Mouse (Mus musculus) forebrain, postnatal 0 days (tissue): ENCODE results near the gene Srms. TPM values are rescaled to one million over a fixed set of nuclear protein-coding genes. Genes with fewer than 3 reads are reported as not detected.

ENCODE experiments used
- ATAC-seq: fragments of 200-750 bp; cut with Nextera tagmentation; 2 replicates; pipeline ENCODE4 v1.8.0; 2017; ENCODE audit warnings: mild to moderate bottlenecking, moderate library complexity
- DNase-seq: peaks from one replicate; pipeline ENCODE4 v3.0.0-alpha.2; 2015
- H3K27ac ChIP-seq: fragments of 300-500 bp; sonication (generic); 2 replicates; pipeline ENCODE4 v1.5.1; 2014; ENCODE audit warnings: low read depth, mild to moderate bottlenecking, antibody characterized with exemption, low read length, moderate library complexity, mixed read lengths
- H3K27me3 ChIP-seq: fragments of 300-500 bp; sonication (generic); 2 replicates; pipeline ENCODE4 v1.6.1; 2014; ENCODE audit warnings: mild to moderate bottlenecking, low read length, mixed read lengths; ENCODE audit not compliant: insufficient read depth
- H3K36me3 ChIP-seq: fragments of 300-500 bp; sonication (generic); 2 replicates; pipeline ENCODE4 v1.6.1; 2014; ENCODE audit warnings: mild to moderate bottlenecking, moderate library complexity; ENCODE audit not compliant: insufficient read depth
- H3K4me1 ChIP-seq: fragments of 300-500 bp; sonication (generic); 2 replicates; pipeline ENCODE4 v1.6.1; 2014; ENCODE audit warnings: antibody characterized with exemption; ENCODE audit not compliant: insufficient read depth
- H3K4me2 ChIP-seq: fragments of 300-500 bp; sonication (generic); 2 replicates; pipeline ENCODE4 v1.6.1; 2014; ENCODE audit warnings: low read depth, mild to moderate bottlenecking, moderate library complexity
- H3K4me3 ChIP-seq: fragments of 300-500 bp; sonication (generic); 2 replicates; pipeline ENCODE4 v1.5.1; 2014; ENCODE audit warnings: low read depth, low read length, mixed read lengths
- H3K9ac ChIP-seq: fragments of 300-500 bp; sonication (generic); 2 replicates; pipeline ENCODE4 v1.6.1; 2014; ENCODE audit warnings: mild to moderate bottlenecking
- H3K9me3 ChIP-seq: fragments of 300-500 bp; sonication (generic); 2 replicates; pipeline ENCODE4 v1.6.1; 2016; ENCODE audit warnings: low read length
- CTCF ChIP-seq: sonication (generic); IDR thresholded peaks from 2 replicates; pipeline ENCODE4 v1.5.1; 2016; ENCODE audit warnings: antibody characterized with exemption, control low read depth, low read depth
- WGBS: fragments of 180-500 bp; shearing (Covaris S2); extraction: QIAGEN DNeasy Blood & Tissue Kit; methylation state at CpG from one replicate; pipeline ENCODE4 v1.1.7; 2014; 5-methylcytosine and 5-hydroxymethylcytosine counted together
- polyA plus RNA-seq: library from polyadenylated mRNA; unstranded; fragments of >200 nt; fragmentation: Nextera tagmentation; extraction: Ambion mirVana; gene quantifications from 2 replicates; pipeline ENCODE4 v1.2.1, GENCODE M21; 2015
- total RNA-seq: library from RNA; depleted of rRNA; stranded (reverse); fragments of >200 nt; gene quantifications from 2 replicates; pipeline ENCODE4 v1.2.3, GENCODE M21; 2014; rRNA removed

The Srms gene
- total and polyA plus RNA-seq, 2 experiments from 2014 or later: 0.10 to 0.43 TPM

DNA sequence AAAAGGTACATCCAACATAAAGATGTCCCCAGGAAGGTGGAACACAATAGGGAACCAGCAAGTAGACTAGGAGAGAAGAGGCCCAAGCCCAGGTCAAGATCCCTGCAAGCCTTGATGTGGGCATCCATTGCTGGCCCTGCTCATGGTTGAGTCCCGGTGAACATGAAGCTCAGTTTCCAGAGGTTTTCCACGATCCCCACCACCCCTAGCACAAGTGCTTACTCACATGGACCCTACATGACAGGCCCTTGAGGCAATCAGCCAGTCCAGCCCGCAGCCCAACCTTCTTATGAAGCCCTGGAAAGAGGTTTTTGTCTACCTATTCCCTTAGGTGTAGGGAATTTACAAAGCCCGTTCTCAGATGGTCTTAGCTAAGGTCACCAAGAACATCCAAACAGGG is 55.8 kb downstream of the Srms start:
- no peak for ATAC-seq
- H3K4me2 ChIP-seq: peak overlapping the region; percentile 81
- 80% methylated on average over 4 of the region's 4 CpGs for WGBS
- no peaks in the 10 kb centered on the region for H3K9me3 ChIP-seq
- DNase-seq: no peak
- peak overlapping the region; percentile 51 for H3K4me3 ChIP-seq
- H3K27me3 ChIP-seq: no peaks in the 10 kb centered on the region
- H3K4me1 ChIP-seq: peaks cover 48% of the 10 kb centered on the region
- H3K9ac ChIP-seq: peak overlapping the region; percentile 76
- peaks cover 7% of the 10 kb centered on the region for H3K36me3 ChIP-seq
- no peak for TF ChIP-seq CTCF
- peak overlapping the region; percentile 83 for H3K27ac ChIP-seq

DNA sequence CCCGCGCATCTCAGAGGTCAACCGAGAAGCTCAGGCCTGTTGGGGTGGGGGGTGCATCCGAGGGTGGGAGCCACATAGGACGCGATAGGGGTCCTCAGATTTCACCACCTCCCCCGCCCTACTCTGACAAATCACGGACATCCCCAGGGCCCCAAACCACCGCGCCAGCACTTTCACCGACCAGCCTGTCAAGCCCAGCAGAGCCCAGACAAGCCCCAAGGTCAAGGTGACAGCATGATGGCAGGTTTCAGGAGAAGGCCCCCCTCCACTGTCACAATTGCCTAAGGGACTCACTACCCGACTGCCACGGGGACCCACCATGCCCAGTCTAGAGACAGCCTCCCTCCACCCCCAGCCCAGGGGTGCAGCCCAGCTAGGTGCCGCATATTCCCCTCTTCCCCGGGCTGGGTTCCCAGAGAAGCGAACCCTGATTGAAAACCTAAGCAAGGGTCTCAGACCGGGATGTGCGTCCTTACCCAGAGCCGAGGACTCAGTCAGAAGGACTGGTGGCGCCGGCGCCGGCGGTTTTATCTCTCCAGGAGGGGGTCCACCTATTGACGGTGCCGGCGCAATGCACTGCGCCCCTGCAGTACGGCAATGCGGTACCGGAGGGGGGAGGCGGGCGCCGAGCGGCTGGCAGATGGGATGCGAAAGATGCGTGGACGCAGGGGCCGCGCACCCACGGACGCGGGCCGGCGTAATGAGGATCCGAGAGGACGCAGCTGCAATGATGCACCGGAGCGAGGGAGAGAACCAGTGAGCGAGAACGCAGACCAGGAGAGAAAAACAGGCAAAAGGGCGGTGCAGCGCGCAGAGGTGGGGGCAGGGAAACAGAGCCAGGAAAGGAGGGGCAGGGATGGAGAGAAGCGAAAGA is 56.5 kb downstream of the Srms start, which contains the start of gene Eef1a2:
Gene Eef1a2 (minus strand): TSS at position 767 of the 874 bp plus-strand sequence.
- H3K4me3 ChIP-seq: peak within 1 kb of the TSS; percentile 51
- peaks cover 48% of the 10 kb centered on the region for H3K4me1 ChIP-seq
- H3K4me2 ChIP-seq: peak within 1 kb of the TSS; percentile 81
- H3K27me3 ChIP-seq: no peaks in the 10 kb centered on the region
- H3K9ac ChIP-seq: peak within 1 kb of the TSS; percentile 76
- no peaks in the 10 kb centered on the region for H3K9me3 ChIP-seq
- WGBS: 3% methylated on average over 55 of the region's 55 CpGs
- H3K27ac ChIP-seq: peak within 1 kb of the TSS; percentile 83
- DNase-seq (peak; percentile 87), ATAC-seq (peak; percentile 80)
- peak; percentile 76 for TF ChIP-seq CTCF
- H3K36me3 ChIP-seq: peaks cover 7% of the 10 kb centered on the region

DNA sequence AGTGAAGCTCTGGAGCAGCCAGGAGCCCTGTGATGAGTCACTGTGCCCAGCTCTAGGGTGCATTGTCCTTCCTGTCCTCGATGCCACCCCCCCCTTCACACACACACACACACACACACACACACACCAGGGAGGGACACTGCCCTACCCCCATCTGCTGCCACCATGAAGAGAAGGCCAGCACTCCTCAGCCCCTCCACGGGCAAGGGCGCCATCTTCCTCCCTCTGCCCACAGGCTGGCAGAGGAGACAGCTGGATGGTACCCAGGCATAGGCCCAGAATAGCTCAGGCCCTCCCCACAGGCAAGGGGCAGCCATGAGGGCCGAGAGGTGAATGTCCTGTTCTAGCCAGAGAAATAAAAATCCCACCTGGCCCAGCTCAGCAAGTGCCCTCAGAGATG is 57.2 kb downstream of the Srms start:
- DNase-seq: no peak
- H3K27ac ChIP-seq: peak overlapping the region; percentile 83
- no peak for ATAC-seq

More for the DNA sequence above, 57.2 kb downstream of the Srms start:
- TF ChIP-seq CTCF: no peak
- peaks cover 48% of the 10 kb centered on the region for H3K4me1 ChIP-seq
- no peaks in the 10 kb centered on the region for H3K27me3 ChIP-seq
- peak overlapping the region; percentile 81 for H3K4me2 ChIP-seq
- H3K4me3 ChIP-seq: peak overlapping the region; percentile 51
- peaks cover 7% of the 10 kb centered on the region for H3K36me3 ChIP-seq
- peak overlapping the region; percentile 76 for H3K9ac ChIP-seq
- no peaks in the 10 kb centered on the region for H3K9me3 ChIP-seq
- 62% methylated on average over 4 of the region's 4 CpGs for WGBS

Other genes with a start within 250 kb of the Srms start
- gene Arfgap1, start 246.0 kb downstream of the Srms start, total RNA-seq: 111 and 124 TPM in 2 replicates
- gene Arfgap1, start 246.0 kb downstream of the Srms start, polyA plus RNA-seq: 93.4 and 110 TPM in 2 replicates
- gene Col20a1, start 226.7 kb downstream of the Srms start, total RNA-seq: 0.23 and 0.29 TPM in 2 replicates
- 0.09 and 0.17 TPM in 2 replicates for gene Col20a1, start 226.7 kb downstream of the Srms start, polyA plus RNA-seq
- 14.9 and 17.8 TPM in 2 replicates for gene Chrna4, start 169.6 kb downstream of the Srms start, total RNA-seq
- 12.1 and 24.2 TPM in 2 replicates for gene Chrna4, start 169.6 kb downstream of the Srms start, polyA plus RNA-seq
- 113 and 134 TPM in 2 replicates for gene Kcnq2, start 77.9 kb downstream of the Srms start, total RNA-seq
- gene Kcnq2, start 77.9 kb downstream of the Srms start, polyA plus RNA-seq: 24.7 and 31.7 TPM in 2 replicates
- gene Eef1a2, start 56.2 kb downstream of the Srms start, total RNA-seq: 215 and 218 TPM in 2 replicates
- 12.8 and 17.5 TPM in 2 replicates for gene Eef1a2, start 56.2 kb downstream of the Srms start, polyA plus RNA-seq
- 239 and 264 TPM in 2 replicates for gene Ppdpf, start 25.9 kb downstream of the Srms start, total RNA-seq
- 402 and 447 TPM in 2 replicates for gene Ppdpf, start 25.9 kb downstream of the Srms start, polyA plus RNA-seq
- not detected in 2 replicates for gene Ptk6, start 10.4 kb downstream of the Srms start, total RNA-seq
- not detected in 2 replicates for gene Ptk6, start 10.4 kb downstream of the Srms start, polyA plus RNA-seq
- gene Fndc11, start 6.8 kb upstream of the Srms start, total RNA-seq: not detected in 2 replicates
- 0.18 and 0.24 TPM in 2 replicates for gene Fndc11, start 6.8 kb upstream of the Srms start, polyA plus RNA-seq
- 1.7 and 1.8 TPM in 2 replicates for gene Helz2, start 28.8 kb upstream of the Srms start, total RNA-seq
- 0.10 and 0.24 TPM in 2 replicates for gene Helz2, start 28.8 kb upstream of the Srms start, polyA plus RNA-seq
- gene Gmeb2, start 74.8 kb upstream of the Srms start, total RNA-seq: 21.7 and 24.8 TPM in 2 replicates
- 7.4 and 9.6 TPM in 2 replicates for gene Gmeb2, start 74.8 kb upstream of the Srms start, polyA plus RNA-seq
- 1,247 and 1,493 TPM in 2 replicates for gene Stmn3, start 101.3 kb upstream of the Srms start, total RNA-seq
- 1,714 and 1,956 TPM in 2 replicates for gene Stmn3, start 101.3 kb upstream of the Srms start, polyA plus RNA-seq
- 42.8 and 64.4 TPM in 2 replicates for gene Rtel1, start 106.6 kb upstream of the Srms start, total RNA-seq
- gene Rtel1, start 106.6 kb upstream of the Srms start, polyA plus RNA-seq: 13.8 and 20.6 TPM in 2 replicates
- 93.3 and 99.0 TPM in 2 replicates for gene Zgpat, start 151.7 kb upstream of the Srms start, total RNA-seq
- gene Zgpat, start 151.7 kb upstream of the Srms start, polyA plus RNA-seq: 32.2 and 39.6 TPM in 2 replicates
- 24.0 and 27.9 TPM in 2 replicates for gene Arfrp1, start 152.2 kb upstream of the Srms start, total RNA-seq
- gene Arfrp1, start 152.2 kb upstream of the Srms start, polyA plus RNA-seq: 60.9 and 73.0 TPM in 2 replicates
- gene Lime1, start 166.9 kb upstream of the Srms start, total RNA-seq: 42.8 and 43.5 TPM in 2 replicates
- gene Lime1, start 166.9 kb upstream of the Srms start, polyA plus RNA-seq: 19.5 and 26.5 TPM in 2 replicates
- 11.7 and 17.7 TPM in 2 replicates for gene Zbtb46, start 246.2 kb upstream of the Srms start, total RNA-seq
- 8.2 and 11.0 TPM in 2 replicates for gene Zbtb46, start 246.2 kb upstream of the Srms start, polyA plus RNA-seq